Mouse (Mus musculus): Measurements from ENCODE around the gene Lcor.
A peak's percentile ranks its signal among the peaks of the same experiment; 100 is the strongest.

Lcor gene

DNA sequence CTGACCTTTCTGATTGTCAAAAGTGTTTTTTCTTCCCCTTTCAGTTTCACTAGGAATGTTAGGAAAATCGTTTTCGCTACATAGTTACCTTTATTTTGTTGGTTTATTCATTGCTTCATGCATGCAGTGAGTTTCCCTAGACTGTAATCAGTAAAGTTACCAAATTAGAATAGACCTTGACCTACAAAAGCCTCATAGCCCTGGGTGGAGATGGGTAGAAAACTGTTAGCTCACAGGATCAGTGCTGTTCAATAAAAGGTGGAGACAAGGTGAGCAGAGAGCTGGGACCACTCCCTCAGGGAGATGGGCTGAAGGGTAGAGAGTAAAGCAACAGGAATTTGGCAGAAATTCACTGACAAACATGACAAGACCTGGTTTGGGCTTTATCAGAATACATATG lies 91.3 kb downstream of the Lcor start:
- DNase-seq = no peak

- no peak for DNase-seq
Observed at GRCm38 (mm10) chr19:41577576-41577975, 95.1 kb downstream of the Lcor start.

DNA sequence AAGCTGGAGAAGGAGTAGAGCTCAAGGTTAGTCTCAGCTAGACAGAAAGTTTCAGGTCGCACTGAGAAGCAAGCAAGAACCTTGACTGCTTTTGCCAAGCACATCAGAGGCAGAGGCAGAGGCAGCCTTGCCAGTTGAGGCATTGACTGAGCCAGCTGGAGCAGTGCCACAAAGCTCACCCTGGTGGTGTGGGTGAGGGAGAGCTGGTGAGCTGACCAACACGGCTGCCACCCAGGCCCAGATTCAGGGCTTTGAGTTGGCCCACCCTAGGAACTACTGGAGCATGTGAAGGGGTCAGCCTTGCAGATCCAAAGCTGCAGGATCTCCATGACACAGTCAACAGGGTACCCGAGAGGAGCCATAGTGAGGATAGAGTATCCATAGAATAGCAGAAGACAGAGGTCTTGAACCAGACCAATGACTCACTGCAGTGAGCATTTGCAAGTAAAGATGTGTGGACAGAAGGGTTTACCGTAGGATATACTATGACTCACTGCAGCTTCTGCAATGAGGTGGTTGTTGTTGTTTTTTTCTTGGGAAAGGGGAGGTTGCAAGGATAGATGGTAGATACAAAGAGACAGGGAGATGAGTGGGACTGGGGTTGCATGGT lies 97.0 kb downstream of the Lcor start:
- DNase-seq = peak in 1 of 2 experiments; percentile 22

- no peak for DNase-seq
Observed at GRCm38 (mm10) chr19:41581706-41582420, 99.4 kb downstream of the Lcor start, which contains the start of gene Gm340. Gene Gm340, plus strand, starts transcription at chr19:41582370.

- no peak for DNase-seq
Observed at GRCm38 (mm10) chr19:41582918-41583514, 100.6 kb downstream of the Lcor start.

DNA sequence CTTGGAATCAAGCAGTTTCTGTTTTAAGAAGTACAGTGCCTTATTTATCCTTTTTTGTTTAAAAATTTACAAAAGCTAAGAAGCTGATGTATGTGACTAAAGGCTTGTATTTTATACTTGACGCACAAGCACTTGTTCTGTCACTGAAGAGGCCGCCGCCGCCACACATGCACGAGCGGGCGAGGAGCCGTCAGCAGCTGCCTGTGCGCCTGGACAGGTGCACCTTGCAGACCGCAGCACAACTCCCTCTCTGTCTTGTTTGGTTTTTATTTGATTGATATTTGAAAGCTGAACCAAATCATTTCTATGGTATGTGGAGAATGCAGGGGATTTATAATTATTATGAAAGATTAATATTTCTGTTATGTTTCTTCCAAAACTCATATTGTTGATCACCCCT lies 104.3 kb downstream of the Lcor start:
- DNase-seq = no peak

- no peak for DNase-seq
Observed at GRCm38 (mm10) chr19:41587431-41588222, 105.2 kb downstream of the Lcor start.

DNA sequence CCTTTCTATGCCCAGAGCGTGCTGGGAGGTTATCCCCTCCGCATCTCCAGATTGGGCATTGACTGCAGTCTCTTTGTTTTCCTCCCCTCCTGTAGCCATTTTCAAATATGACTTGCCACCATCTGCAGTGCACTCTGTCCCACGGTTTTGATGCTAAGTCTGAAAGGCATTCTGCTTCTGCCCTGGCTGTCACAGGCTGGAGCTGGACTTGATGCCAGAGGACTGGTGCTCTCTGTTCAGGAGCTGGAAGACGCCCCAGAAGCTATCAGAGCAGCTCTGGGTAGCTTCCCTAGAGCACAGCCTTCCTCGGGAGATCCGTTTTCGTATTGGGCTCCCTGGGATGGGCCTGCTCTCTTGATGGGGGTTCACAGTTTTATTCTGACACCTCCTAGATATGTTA lies 106.6 kb downstream of the Lcor start:
- no peak for DNase-seq

DNA sequence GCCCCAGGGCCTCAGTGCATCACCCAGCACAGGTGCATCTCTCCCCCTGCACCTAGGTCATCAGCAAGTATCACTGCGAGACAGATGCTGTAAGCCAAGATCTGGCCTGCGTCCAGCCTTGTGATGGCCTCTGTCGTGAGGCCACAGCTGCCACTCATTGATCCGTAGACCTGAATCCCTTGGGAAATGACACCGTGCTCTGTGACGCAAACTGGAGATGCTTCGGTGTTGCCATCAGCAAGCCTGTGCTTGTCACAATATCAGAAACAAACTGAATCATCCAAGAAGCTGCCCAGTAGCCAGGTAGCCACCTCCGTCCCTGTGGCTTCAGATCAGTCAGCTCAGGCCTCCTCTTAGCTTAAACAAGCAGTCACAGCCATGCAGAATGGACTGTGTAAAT lies 107.2 kb downstream of the Lcor start:
- no peak for DNase-seq

DNA sequence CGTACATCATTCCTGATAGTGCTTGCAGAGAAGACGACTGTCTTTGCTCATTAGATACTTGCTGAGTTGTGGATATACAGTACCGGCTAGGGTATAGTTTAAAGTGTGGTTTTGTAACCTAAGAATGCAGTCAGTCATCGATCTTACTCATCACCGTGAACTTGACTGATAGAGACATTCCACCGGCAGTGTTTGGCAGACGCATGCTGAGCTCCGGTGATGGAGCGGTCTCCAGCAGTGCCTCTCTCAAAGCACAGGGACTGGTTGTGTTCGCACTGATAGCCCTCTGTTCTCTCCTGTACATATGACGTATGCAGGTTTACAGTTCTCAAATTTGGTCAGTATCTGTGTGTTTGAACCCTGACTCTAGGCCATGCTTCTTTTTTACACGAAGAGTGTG lies 109.4 kb downstream of the Lcor start:
- no peak for DNase-seq

DNA sequence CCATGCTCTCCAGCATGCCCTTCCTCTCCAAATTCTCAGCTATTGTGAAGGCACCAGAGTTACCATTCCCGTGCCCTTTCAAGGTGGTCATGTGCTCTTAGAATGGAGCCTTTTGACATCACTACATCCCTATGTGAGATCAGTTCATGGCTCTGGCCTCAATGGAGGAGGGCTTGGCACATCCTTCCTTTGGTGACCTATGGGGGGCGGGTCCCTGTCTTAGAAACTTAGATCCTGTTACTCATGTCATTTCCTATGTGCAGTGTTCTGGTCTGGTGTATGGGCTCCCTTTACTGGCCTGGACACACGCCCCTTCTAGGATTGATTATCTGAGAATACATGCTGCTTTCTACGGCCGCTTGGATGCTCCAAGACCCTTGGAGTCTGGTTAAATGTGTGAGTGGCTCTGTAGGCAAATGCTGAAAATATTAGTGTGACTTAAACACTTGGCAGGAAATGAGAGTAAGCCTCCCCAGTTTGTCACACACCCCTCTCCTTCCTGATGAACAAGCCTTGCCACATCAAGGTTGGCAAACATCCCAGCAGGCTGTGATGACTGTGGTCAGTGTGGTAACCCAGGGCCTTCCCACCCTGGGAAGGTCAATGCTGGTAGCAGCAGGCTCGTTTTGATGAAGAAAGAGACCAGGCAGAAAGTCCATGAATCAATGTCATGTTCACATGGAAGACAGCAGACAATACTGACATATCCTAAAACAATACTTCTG lies 114.9 kb downstream of the Lcor start:
- no peak for DNase-seq

DNA sequence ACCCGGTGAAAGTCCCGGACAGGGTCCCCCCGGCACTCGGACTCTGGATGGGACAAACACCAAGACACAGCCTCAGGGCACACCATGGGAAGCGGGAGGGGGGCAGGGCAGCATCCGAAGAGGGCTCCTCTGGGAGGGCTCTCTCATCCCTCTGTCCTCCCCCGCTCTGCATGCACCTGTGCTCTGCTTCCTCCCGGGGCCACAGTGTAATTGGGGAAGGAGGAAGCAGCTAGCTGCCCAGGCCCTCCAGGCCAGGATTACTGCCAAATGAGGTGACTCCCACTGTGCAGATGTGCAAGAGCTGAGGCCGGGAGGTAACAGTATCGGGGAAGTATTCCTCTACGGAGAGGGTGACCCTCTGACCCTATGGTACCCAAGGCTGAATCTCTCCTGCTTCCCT lies 118.2 kb downstream of the Lcor start:
- no peak for DNase-seq

GRCm38 (mm10) chr19:41606208-41606987 lies 124.0 kb downstream of the Lcor start:
- DNase-seq = no peak

GRCm38 (mm10) chr19:41611683-41612082 lies 129.2 kb downstream of the Lcor start:
- no peak for DNase-seq
